Mouse (Mus musculus) embryonic fibroblast, embryonic 13.5 days (primary cell): ENCODE measurements around the gene Eif4b. TPM values are rescaled to one million over a fixed set of nuclear protein-coding genes. Genes with fewer than 3 reads are reported as not detected.

Source experiments
- H3K27ac ChIP-seq: 2 replicates; pipeline ENCODE4 v1.5.1; 2012; ENCODE audit warnings: low read length, control low read depth, inconsistent platforms; ENCODE audit not compliant: insufficient read depth
- H3K4me1 ChIP-seq: 2 replicates; pipeline ENCODE4 v1.6.1; 2011; ENCODE audit warnings: low read length; ENCODE audit not compliant: control insufficient read depth, insufficient read depth
- H3K4me3 ChIP-seq: 2 replicates; pipeline ENCODE4 v1.5.1; 2011; ENCODE audit warnings: mild to moderate bottlenecking, control low read depth, low read length; ENCODE audit not compliant: insufficient read depth
- CTCF ChIP-seq: IDR thresholded peaks from 2 replicates; pipeline ENCODE4 v1.5.1; 2011; ENCODE audit warnings: mild to moderate bottlenecking, control low read depth, low read length, moderate library complexity, borderline replicate concordance; ENCODE audit not compliant: insufficient read depth
- POLR2A ChIP-seq: IDR thresholded peaks from 2 replicates; pipeline ENCODE4 v1.6.1; 2011; ENCODE audit warnings: low read depth, mild to moderate bottlenecking, control low read depth, low read length, moderate library complexity
- polyA plus RNA-seq: library from polyadenylated mRNA; stranded (reverse); fragments of >200 nt; gene quantifications from 2 replicates; pipeline ENCODE4 v1.2.4, GENCODE M21; 2011; ENCODE audit warnings: low read depth; ENCODE audit not compliant: missing spikeins, insufficient read length

Eif4b gene
- polyA plus RNA-seq, 1 experiment: 317 TPM

- TF ChIP-seq CTCF: no peak
- H3K27ac ChIP-seq: no peak overlapping the region
- H3K4me1 ChIP-seq: peaks cover 26% of the 10 kb centered on the region
- H3K4me3 ChIP-seq: no peak overlapping the region
Observed at GRCm38 (mm10) chr15:102094157-102094556, 20.6 kb downstream of the Eif4b start.

GRCm38 (mm10) chr15:102094988-102095387 is 21.4 kb downstream of the Eif4b start:
- H3K4me3 ChIP-seq: no peak overlapping the region
- H3K27ac ChIP-seq: no peak overlapping the region
- TF ChIP-seq CTCF: no peak
- TF ChIP-seq POLR2A: no peak
- peaks cover 29% of the 10 kb centered on the region for H3K4me1 ChIP-seq

- peak overlapping the region; percentile 55 for H3K27ac ChIP-seq
- TF ChIP-seq CTCF (no peak), POLR2A (no peak)
- peaks cover 30% of the 10 kb centered on the region for H3K4me1 ChIP-seq
- H3K4me3 ChIP-seq: no peak overlapping the region
Observed at GRCm38 (mm10) chr15:102097147-102097915, 23.8 kb downstream of the Eif4b start.

DNA sequence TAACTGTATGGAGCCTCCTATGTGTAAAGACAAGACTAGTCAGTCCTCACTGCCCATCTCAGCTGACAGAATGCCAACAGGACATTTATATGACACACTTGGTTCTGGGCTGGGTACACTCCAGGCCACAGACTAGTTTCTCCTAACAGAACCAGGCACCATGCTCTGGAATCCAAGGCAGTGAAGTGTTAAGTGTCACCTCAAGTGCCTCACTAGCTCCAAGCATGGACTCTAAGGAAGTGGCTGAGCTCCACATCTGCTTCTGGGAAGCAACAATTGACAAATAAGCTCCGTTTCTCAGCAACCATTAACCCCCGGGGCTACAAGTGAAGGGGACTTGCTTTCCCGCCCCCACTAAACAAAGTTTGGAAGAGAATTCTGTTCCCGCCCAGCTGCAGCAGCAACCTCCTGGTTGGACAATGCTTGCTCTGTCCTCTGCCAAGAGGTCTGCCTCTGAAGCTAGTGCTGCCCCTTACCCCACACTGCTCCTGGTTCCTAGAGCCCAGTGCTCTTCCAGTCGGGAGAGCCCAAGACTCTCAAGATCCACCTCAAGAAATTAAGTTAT is 24.5 kb downstream of the Eif4b start:
- no peak; the same call in 1 of the 2 replicates for TF ChIP-seq POLR2A
- TF ChIP-seq CTCF: no peak
- Histone ChIP-seq H3K27ac (peak overlapping the region; percentile 55), H3K4me3 (no peak overlapping the region), H3K4me1 (peaks cover 32% of the 10 kb centered on the region)

GRCm38 (mm10) chr15:102099260-102099659 is 25.7 kb downstream of the Eif4b start:
- Histone ChIP-seq H3K27ac (peak overlapping the region; percentile 97), H3K4me1 (peaks cover 32% of the 10 kb centered on the region), H3K4me3 (no peak overlapping the region)
- no peak for TF ChIP-seq POLR2A
- TF ChIP-seq CTCF: no peak

GRCm38 (mm10) chr15:102099771-102100160 is 26.2 kb downstream of the Eif4b start:
- H3K4me3 ChIP-seq: peak overlapping the region; percentile 39
- no peak for TF ChIP-seq POLR2A
- TF ChIP-seq CTCF: no peak
- peak overlapping the region; percentile 97 for H3K27ac ChIP-seq
- peaks cover 32% of the 10 kb centered on the region for H3K4me1 ChIP-seq

GRCm38 (mm10) chr15:102100161-102100981 is 26.8 kb downstream of the Eif4b start, which contains the start of gene Tns2:
Gene Tns2, plus strand, starts transcription at chr15:102100413.
- Histone ChIP-seq H3K27ac (peak within 1 kb of the TSS; percentile 97), H3K4me3 (peak within 1 kb of the TSS; percentile 39), H3K4me1 (peaks cover 36% of the 10 kb centered on the region)
- TF ChIP-seq POLR2A (peak; percentile 95), CTCF (peak; percentile 33)

DNA sequence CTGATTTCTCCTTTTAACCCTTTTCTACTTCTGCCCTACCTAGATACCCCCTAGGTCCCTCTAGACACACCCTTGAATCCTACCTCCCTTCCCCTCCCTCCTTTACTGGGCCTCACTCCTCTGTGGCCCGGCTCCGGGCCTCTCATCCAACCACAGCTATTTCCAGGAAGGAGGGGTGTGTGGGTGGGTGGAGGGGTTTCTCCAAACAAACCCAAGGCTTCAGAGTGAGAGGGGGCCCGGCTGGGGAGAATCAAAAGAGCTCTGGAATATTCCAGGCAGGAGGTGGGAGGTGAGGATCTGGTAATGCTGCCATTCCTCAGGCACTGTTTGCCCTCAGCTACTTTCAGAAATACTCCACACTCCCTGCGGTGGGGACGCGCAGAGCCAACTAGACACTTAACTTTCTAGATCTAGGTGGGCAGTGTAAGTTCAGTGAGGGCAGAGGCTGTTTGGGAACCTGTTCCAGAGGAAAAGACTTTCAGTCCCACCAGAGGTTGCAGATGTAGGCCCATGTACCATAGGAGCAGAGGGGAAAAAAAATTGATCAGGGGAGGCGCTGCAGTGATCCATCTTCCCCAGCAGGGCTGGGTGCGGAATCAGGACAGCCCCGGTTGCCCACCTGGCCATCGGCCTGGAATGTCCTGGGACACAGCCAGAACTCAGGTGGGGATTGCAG is 27.6 kb downstream of the Eif4b start:
- TF ChIP-seq POLR2A: peak; percentile 53
- no peak for TF ChIP-seq CTCF
- peaks cover 40% of the 10 kb centered on the region for H3K4me1 ChIP-seq
- H3K27ac ChIP-seq: peak overlapping the region; percentile 97
- H3K4me3 ChIP-seq: peak overlapping the region; percentile 17; the same call in 1 of the 2 replicates
